Mouse (Mus musculus): ENCODE measurements at regions not wholly inside any gene's neighbourhood (a gene's known extent, or its start where the extent isn't known, plus 50 kb on each side); places are given as distances from the start of the nearest gene placed in this dataset.

- no peak for DNase-seq
Measured at GRCm38 (mm10) chr13:52436756-52437155, 94.3 kb downstream of the Diras2 start.

GRCm38 (mm10) chr13:52445513-52445912 lies 85.6 kb downstream of the Diras2 start:
- no peak for DNase-seq

- no peak for DNase-seq
Measured at GRCm38 (mm10) chr13:52448902-52449301, 82.2 kb downstream of the Diras2 start.

- no peak for DNase-seq
Measured at GRCm38 (mm10) chr13:52451486-52451885, 79.6 kb downstream of the Diras2 start.

GRCm38 (mm10) chr13:52452291-52452690 lies 78.8 kb downstream of the Diras2 start:
- no peak for DNase-seq
